Mouse (Mus musculus): ENCODE results near the gene Elf5.

Gene Elf5

GRCm38 (mm10) chr2:103476657-103477056 lies 65.2 kb downstream of the Elf5 start:
- no peak for DNase-seq (ENCODE audit: low read depth, low spot score)

- no peak for DNase-seq (ENCODE audit: low read depth, low spot score)
Observed at GRCm38 (mm10) chr2:103477456-103477855, 66.0 kb downstream of the Elf5 start.

GRCm38 (mm10) chr2:103478326-103478725 lies 66.8 kb downstream of the Elf5 start:
- no peak for DNase-seq (ENCODE audit: low read depth, low spot score)

GRCm38 (mm10) chr2:103480240-103480639 lies 68.8 kb downstream of the Elf5 start:
- peak; percentile 69 for DNase-seq (ENCODE audit: low read depth, low spot score)

GRCm38 (mm10) chr2:103480871-103481270 lies 69.4 kb downstream of the Elf5 start:
- no peak for DNase-seq (ENCODE audit: low read depth, low spot score)

GRCm38 (mm10) chr2:103481314-103482231 lies 70.1 kb downstream of the Elf5 start:
- no peak for DNase-seq (ENCODE audit: low read depth, low spot score)

GRCm38 (mm10) chr2:103483289-103483985 lies 71.9 kb downstream of the Elf5 start:
- DNase-seq (ENCODE audit: low read depth, low spot score), result no peak

- DNase-seq (ENCODE audit: low read depth, low spot score), result no peak
Observed at GRCm38 (mm10) chr2:103483986-103484520, 72.6 kb downstream of the Elf5 start.

GRCm38 (mm10) chr2:103484617-103485401 lies 73.3 kb downstream of the Elf5 start, which contains the start of gene Cat:
Gene Cat, minus strand, starts transcription at chr2:103485160.
- peak; percentile 93 for DNase-seq (ENCODE audit: low read depth, low spot score)

- DNase-seq (ENCODE audit: low read depth, low spot score), result no peak
Observed at GRCm38 (mm10) chr2:103492526-103492925, 81.0 kb downstream of the Elf5 start.

- DNase-seq (ENCODE audit: low read depth, low spot score), result no peak
Observed at GRCm38 (mm10) chr2:103493827-103494226, 82.3 kb downstream of the Elf5 start.

GRCm38 (mm10) chr2:103495633-103496418 lies 84.3 kb downstream of the Elf5 start:
- DNase-seq (ENCODE audit: low read depth, low spot score), result no peak

All from R1 (cell line).